Mouse (Mus musculus) bone marrow, adult 2 months (tissue): ENCODE measurements around the gene Hsp90ab1. TPM values are rescaled to one million over a fixed set of nuclear protein-coding genes. Genes with fewer than 3 reads are reported as not detected.
A peak's percentile ranks its signal among the peaks of the same experiment; 100 is the strongest.

Source experiments
- H3K27ac ChIP-seq: fragments of 200-500 bp; 2 replicates; pipeline ENCODE4 v1.5.1; 2012; ENCODE audit warnings: low read depth, mild to moderate bottlenecking, control low read depth, inconsistent platforms, low read length; ENCODE audit not compliant: control insufficient read depth, poor library complexity, insufficient read depth
- H3K4me1 ChIP-seq: fragments of 200-500 bp; 2 replicates; pipeline ENCODE4 v1.6.1; 2011; ENCODE audit warnings: low read length; ENCODE audit not compliant: control insufficient read depth, insufficient read depth
- H3K4me3 ChIP-seq: fragments of 200-500 bp; replicated peaks from 2 replicates; pipeline ENCODE3; 2011; ENCODE audit warnings: mild to moderate bottlenecking, low read depth, low read length, control low read depth; ENCODE audit not compliant: control insufficient read depth
- CTCF ChIP-seq: fragments of 200-500 bp; IDR thresholded peaks from 2 replicates; pipeline ENCODE4 v1.5.1; 2011; ENCODE audit warnings: low read length, control low read depth; ENCODE audit not compliant: control insufficient read depth, insufficient read depth
- POLR2A ChIP-seq: fragments of 200-500 bp; IDR thresholded peaks from 2 replicates; pipeline ENCODE4 v1.6.1; 2011; ENCODE audit warnings: low read depth, mild to moderate bottlenecking, control low read depth, low read length, borderline replicate concordance; ENCODE audit not compliant: control insufficient read depth
- WGBS: fragments of 180-500 bp; shearing (Covaris S2); methylation state at CpG from one replicate; pipeline ENCODE4 v1.1.7; 2018; 5-methylcytosine and 5-hydroxymethylcytosine counted together
- polyA plus RNA-seq: library from polyadenylated mRNA; stranded (reverse); fragments of >200 nt; gene quantifications from 2 replicates; pipeline ENCODE4 v1.2.4, GENCODE M21; 2011; ENCODE audit warnings: low replicate concordance; ENCODE audit not compliant: missing spikeins, insufficient read depth, insufficient read length

Hsp90ab1 gene
- polyA plus RNA-seq, 1 experiment, result 1,077 TPM

DNA sequence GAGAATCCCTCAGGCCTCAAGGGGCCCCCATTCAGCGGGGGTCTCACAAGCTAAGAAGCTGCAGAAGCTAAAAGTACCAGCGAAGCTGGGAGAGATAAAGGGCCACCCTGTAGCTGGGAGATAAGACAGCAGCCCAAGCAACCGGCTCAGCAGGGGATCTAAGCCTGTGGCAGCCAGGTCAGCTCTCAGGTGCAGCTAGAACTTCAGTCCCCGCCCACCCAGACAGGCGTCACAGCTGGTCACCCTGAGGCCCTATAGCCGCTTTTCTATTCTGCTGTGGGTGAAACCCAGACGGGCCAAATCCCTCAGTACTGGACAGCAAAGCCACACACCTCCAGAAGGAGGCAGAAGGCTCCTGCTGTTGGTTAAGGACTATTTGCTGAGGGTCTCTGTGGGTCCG lies 20.4 kb upstream of the Hsp90ab1 start:
- 44% methylated on average over 8 of the region's 8 CpGs for WGBS
- TF ChIP-seq CTCF (no peak), POLR2A (no peak)
- Histone ChIP-seq H3K27ac (peak overlapping the region; percentile 50), H3K4me3 (peak overlapping the region; percentile 57), H3K4me1 (peaks cover 1% of the 10 kb centered on the region)

DNA sequence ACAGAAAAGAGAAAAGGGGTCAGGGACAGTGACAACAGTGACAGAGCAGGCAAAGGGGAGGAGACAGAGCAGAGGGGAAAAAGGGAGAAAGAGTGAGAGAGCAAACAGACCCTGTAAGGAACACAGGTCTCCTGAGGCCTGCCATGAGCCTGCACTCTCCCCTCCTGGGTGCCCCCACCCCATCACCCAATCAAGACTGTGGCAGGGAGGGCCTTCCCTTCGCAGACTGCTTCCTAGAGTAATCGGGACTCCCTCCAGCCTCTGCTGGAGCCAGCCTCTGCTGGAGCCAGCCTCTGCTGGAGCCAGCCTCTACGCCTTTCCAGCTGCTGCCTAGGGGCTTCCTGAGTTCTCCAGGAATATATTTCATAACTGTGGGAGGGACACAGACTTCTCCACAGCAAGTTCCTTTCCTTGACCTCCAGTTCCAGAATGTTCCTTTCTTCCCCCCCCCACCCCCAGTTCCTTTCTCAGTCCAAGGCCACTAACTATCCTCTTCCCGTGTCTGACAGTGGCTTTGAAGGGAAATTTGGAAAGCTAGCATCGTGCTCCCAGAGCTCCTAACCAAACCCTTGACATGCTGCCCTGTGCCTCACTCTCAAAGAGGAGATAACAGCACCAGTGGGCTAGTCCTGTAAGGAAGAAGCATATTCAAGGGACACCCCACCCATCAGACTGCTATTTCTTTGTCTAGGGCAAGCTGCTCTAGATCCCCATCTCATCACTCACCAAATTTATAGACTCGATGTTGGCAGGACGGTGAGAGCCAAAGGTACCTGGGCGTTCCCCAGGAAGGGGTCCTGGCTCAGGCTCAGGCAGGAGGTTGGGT lies 19.7 kb upstream of the Hsp90ab1 start:
- Histone ChIP-seq H3K4me1 (peaks cover 1% of the 10 kb centered on the region), H3K4me3 (peak overlapping the region; percentile 14), H3K27ac (peak overlapping the region; percentile 50)
- TF ChIP-seq CTCF (no peak), POLR2A (no peak)
- WGBS, result 43% methylated on average over 8 of the region's 8 CpGs

DNA sequence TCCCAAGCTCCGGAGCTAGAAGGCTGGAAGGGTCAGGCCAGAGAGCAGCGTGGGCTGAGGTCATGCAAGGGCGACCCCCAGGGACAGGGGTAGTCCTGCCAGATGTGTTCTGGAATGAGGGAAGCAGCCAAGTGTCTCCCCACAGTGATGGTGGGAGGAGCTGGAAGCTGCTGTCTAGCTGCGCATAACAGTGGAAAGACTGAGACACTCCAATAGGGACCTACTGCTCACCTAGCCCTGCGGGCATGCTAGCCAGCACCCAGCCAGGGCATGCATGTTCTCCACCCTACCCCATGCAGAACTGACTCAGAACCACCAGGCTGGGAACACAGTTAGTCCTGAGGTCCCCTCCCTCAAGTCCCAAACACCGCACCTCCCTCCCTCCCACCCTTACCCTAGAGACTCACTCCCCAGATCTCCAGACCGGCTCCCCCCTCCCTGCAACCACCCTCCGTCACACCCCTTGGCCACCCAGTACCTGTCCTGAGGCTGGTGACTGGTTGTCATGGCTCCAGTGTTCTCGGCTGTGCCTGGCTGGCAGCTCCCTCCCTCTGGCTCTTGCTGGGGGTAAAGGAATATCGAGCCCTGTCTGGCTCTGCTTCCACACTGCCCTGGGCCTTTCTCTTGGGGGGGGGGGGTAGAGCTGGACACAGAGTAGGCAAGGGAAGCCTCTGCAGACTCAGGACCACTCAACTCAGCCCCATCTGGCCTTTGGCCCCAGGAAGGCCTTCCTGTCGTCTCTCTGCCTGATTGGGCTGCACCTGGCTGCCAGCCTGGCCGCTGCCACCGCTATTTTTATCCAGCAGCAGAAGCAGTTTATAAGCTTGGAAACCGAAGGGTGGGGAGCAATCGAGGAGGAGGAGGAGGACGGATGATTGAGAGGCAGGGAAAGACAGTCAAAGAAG lies 18.9 kb upstream of the Hsp90ab1 start:
- H3K4me3 ChIP-seq, result peak overlapping the region; percentile 8
- TF ChIP-seq CTCF (no peak), POLR2A (no peak)
- peaks cover 1% of the 10 kb centered on the region for H3K4me1 ChIP-seq
- H3K27ac ChIP-seq, result peak overlapping the region; percentile 47; the same call in 1 of the 2 replicates
- WGBS, result 58% methylated on average over 16 of the region's 16 CpGs

DNA sequence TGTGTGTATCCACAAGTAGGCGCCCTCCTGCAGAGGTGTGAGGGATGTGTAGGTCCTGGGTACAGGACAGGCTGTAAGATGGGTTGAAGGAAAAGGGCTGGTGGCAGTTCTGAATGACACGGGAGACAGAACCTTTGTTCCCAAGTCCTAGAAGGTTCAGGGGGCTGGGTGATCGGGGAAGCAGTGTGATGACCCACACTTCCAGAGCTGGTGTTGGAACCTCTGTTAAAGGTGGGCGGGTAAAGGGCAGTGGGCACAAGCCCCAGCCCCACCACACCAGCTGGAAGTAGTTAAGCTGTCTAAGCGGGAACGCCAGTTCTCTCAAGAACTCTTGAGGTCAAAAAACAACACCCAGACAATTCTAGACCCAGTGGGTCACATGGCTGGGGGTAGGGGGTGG lies 17.3 kb upstream of the Hsp90ab1 start:
- no peak overlapping the region for H3K4me3 ChIP-seq
- 86% methylated on average over 6 of the region's 6 CpGs for WGBS
- H3K4me1 ChIP-seq, result peaks cover 5% of the 10 kb centered on the region
- no peak overlapping the region for H3K27ac ChIP-seq
- no peak for TF ChIP-seq POLR2A

DNA sequence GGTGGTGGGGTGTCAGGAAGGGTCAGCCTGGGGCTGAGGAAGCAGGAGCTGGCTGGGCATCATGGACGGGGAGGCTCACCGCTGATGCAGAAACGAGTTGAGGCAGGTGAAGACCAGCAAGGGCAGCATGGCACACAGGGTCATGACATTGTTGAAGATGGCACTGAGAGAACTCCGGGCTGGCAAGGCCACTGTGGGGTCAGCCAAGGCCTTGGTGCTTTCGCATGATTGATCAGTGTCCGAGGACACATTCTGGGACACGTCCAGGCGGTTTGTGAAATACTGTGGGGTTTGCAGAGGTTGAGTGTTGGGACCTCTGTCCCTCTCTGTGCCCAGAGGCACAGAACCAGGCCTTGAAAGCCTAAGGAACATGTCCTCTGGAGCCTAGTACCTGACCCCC lies 16.8 kb upstream of the Hsp90ab1 start:
- TF ChIP-seq CTCF (no peak), POLR2A (no peak)
- Histone ChIP-seq H3K4me3 (no peak overlapping the region), H3K27ac (no peak overlapping the region), H3K4me1 (peaks cover 4% of the 10 kb centered on the region)
- WGBS, result 88% methylated on average over 8 of the region's 8 CpGs

DNA sequence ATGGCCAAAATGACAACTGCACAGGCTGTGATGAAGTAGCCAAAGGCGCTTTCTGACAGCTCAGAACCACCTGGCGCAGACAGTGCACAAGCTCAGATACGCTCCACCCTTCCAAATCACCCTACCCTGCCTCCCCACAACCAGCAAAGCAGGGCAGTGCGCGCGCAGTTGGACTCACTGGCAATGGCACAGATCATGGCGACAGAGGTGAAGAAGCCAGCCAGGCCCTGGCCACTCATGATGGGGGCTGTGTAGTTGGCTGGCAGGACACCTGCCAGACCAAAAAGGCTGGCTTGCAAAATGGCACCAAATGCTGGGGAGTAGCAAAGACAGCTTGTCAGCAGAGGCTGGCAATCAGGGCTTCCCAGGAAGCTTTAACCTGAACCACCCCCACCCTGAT lies 16.2 kb upstream of the Hsp90ab1 start:
- Histone ChIP-seq H3K27ac (no peak overlapping the region), H3K4me1 (peaks cover 5% of the 10 kb centered on the region), H3K4me3 (no peak overlapping the region)
- 98% methylated on average over 7 of the region's 7 CpGs for WGBS
- TF ChIP-seq CTCF (no peak), POLR2A (no peak)

DNA sequence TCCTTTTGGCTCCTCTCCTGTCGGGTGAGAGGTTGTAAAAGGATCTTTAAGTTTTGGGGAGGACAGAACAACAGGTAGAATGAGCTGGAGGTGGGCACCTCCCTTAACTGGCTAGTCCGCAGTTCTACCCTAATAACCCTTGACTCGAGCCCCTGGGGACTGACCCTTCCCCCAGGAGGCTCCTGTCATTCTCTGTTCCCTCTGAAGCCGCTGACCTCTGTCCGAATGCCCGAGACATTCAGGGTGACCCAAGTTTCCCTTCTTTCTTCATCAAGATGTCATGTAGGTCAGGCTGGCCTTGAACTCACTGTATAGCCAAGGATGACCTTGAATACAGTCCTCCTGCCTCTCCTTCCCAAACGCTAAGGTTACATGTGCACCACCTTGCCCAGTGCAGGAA lies 15.3 kb upstream of the Hsp90ab1 start:
- no peak for TF ChIP-seq CTCF
- no peak for TF ChIP-seq POLR2A
- 89% methylated on average over 7 of the region's 7 CpGs for WGBS
- no peak overlapping the region for H3K4me3 ChIP-seq
- H3K27ac ChIP-seq, result no peak overlapping the region
- H3K4me1 ChIP-seq, result peaks cover 7% of the 10 kb centered on the region

DNA sequence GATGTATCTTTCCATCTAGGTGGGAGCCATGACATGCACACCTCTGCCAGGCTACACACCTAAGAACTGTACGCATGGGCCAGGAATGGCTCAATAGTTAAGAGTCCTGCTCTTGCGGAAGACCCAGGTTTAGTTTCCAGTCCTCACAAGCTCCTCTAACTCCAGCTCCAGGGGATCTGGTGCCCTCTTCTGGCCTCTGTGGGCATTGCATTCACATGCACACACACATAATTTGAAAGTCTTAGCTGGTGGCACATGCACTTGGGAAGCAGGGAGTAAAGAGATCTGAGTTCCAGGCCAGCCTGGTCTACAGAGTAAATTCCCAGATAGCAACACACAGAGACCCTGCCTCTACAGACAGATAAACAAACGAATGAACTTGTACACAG lies 13.4 kb upstream of the Hsp90ab1 start:
- Histone ChIP-seq H3K4me3 (no peak overlapping the region), H3K27ac (no peak overlapping the region), H3K4me1 (peaks cover 14% of the 10 kb centered on the region)
- WGBS, result 93% methylated on average over 3 of the region's 3 CpGs
- TF ChIP-seq POLR2A, result no peak
- peak; percentile 45 for TF ChIP-seq CTCF
